Mouse (Mus musculus) ES-Bruce4 (cell line): ENCODE results near the gene Gucd1.

Source experiments
- CTCF ChIP-seq: IDR thresholded peaks from one replicate; pipeline ENCODE4 v1.8.1; 2011; ENCODE audit warnings: low read depth, low read length
- EP300 ChIP-seq: IDR thresholded peaks from 2 replicates; pipeline ENCODE4 v1.6.1; 2011; ENCODE audit warnings: low read depth, low read length; ENCODE audit not compliant: insufficient read depth
- POLR2A ChIP-seq: IDR thresholded peaks from one replicate; pipeline ENCODE4 v1.8.1; 2011; ENCODE audit warnings: low read length; ENCODE audit not compliant: insufficient read depth

DNA sequence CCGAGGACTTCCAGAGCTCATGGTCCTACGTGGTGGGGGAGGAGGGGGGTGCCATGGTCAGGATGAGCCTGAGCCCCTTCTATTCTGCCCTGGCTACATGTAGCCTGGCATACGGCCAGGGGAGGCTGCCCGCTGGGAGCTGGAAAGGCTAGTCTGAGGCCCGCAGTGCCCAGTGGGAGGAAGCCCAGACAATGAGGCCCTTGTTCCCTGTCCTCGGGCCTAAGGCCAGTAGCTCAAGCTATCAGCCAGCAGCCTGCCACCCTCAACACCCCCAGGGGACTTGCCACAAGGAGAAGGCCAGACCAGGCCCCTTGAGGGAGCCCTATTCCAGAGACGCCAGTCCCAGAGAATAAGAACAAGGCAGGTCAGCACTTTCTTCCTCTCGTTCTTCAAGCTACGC is 38.3 kb upstream of the Gucd1 start:
- TF ChIP-seq POLR2A = no peak
- TF ChIP-seq CTCF = no peak
- no peak for TF ChIP-seq EP300
